Mouse (Mus musculus) testis, adult 2 months (tissue): ENCODE data around the gene Tysnd1.

Experiments used
- CTCF ChIP-seq: fragments of 200-500 bp; IDR thresholded peaks from 2 replicates; pipeline ENCODE4 v1.5.1; 2012; ENCODE audit warnings: low read depth, mild to moderate bottlenecking, inconsistent platforms, low read length, moderate library complexity; ENCODE audit not compliant: control insufficient read depth, insufficient read depth, insufficient replicate concordance
- POLR2A ChIP-seq: fragments of 200-500 bp; IDR thresholded peaks from 2 replicates; pipeline ENCODE4 v1.6.1; 2012; ENCODE audit warnings: low read depth, mild to moderate bottlenecking, inconsistent platforms, low read length, moderate library complexity; ENCODE audit not compliant: control insufficient read depth

GRCm38 (mm10) chr10:61661887-61662286 lies 33.4 kb upstream of the Tysnd1 start:
- no peak for TF ChIP-seq CTCF
- no peak for TF ChIP-seq POLR2A
